ENCODE assay signal across 21 mouse cellular contexts in the genomic region with DNA sequence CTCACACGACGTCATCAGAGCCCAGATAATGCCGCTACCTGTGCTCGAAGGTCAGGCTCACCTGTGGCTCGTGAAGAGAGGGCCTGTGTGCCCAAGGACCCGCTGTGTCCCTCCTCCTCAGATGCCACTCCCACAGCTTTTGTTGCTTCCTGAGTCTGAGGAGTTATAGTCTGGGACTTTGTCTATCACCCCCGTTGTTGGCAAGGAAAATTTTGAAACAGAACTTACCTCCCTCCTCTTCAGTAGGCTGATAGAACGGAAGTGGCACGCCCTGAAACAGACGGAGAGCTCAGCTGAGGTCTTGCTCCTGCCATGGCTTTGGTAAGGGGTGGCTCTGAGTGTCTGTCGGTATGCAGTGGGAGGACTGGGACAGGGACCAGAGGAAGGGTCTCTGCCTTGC. TPM values are rescaled to one million over a fixed set of nuclear protein-coding genes. Genes with fewer than 3 reads are reported as not detected.
"Had no signal": no experiment of that assay in that cellular context is flagged by ENCODE, and none has a peak within 500 bp of the region (broad histone marks: within the 10 kb centered on the region; RNA-seq: fewer than 3 reads in every experiment).

No protein-coding gene starts in this region.

- DNase-seq: liver, postnatal 0 days; lung, adult 2 months; lung, postnatal 14 days; lung, postnatal 36 days; midbrain, embryonic 14.5 days; right cerebral cortex, postnatal 14 days; thymus, adult 2 months; thymus, postnatal 25 days; thymus, postnatal 4 days had no signal

- H3K27me3 ChIP-seq: liver, embryonic 15.5 days; lung, embryonic 15.5 days; megakaryocyte, embryonic 14.5 days; neural tube, embryonic 13.5 days; stomach, embryonic 15.5 days had no signal

- H3K27ac ChIP-seq: liver, embryonic 15.5 days; lung, embryonic 15.5 days; macrophage; neural tube, embryonic 13.5 days; stomach, embryonic 15.5 days; stomach, postnatal 0 days had no signal

- H3K4me2 ChIP-seq: liver, embryonic 15.5 days; lung, embryonic 15.5 days; neural tube, embryonic 13.5 days; stomach, embryonic 15.5 days had no signal

- H3K4me3 ChIP-seq: liver, embryonic 15.5 days; lung, embryonic 15.5 days; megakaryocyte, embryonic 14.5 days; neural tube, embryonic 13.5 days; stomach, embryonic 15.5 days had no signal

- H3K9ac ChIP-seq: liver, embryonic 15.5 days; liver, postnatal 0 days; lung, embryonic 15.5 days; neural tube, embryonic 13.5 days; stomach, embryonic 15.5 days had no signal

- ATAC-seq: liver, postnatal 0 days; lung, postnatal 0 days had no signal

- H3K9me3 ChIP-seq: liver, embryonic 15.5 days; lung, embryonic 15.5 days; megakaryocyte, embryonic 14.5 days; neural tube, embryonic 13.5 days; stomach, embryonic 15.5 days had no signal

RNA-seq across cellular contexts. Expression of a gene that starts 25.6 kb away (rescaled TPM):
- total RNA-seq: megakaryocyte progenitor cell, adult 5-6 weeks had no signal

RNA-seq across cellular contexts. Expression of a gene that starts 35.7 kb away (rescaled TPM):
- total RNA-seq: megakaryocyte progenitor cell, adult 5-6 weeks; midbrain, postnatal 0 days; monocyte, adult 5-6 weeks had no signal
- polyA plus RNA-seq: lung, adult 2 months; lung, embryonic 15.5 days; lung, postnatal 0 days; macrophage; midbrain, embryonic 14.5 days; midbrain, postnatal 0 days; neural tube, embryonic 13.5 days; spleen, adult 2 months; stomach, embryonic 15.5 days; stomach, postnatal 0 days had no signal
